Mouse (Mus musculus) Muller cell, postnatal 12 days (primary cell): Measurements from ENCODE around the gene Tnnc1.

ENCODE experiments used
- DNase-seq: peaks from one replicate; pipeline ENCODE4 v3.0.0-alpha.2; 2015; ENCODE audit errors: inconsistent ontology term

Gene Tnnc1

GRCm38 (mm10) chr14:31252091-31252490 is 44.0 kb downstream of the Tnnc1 start:
- no peak for DNase-seq

- no peak for DNase-seq
Observed at GRCm38 (mm10) chr14:31258476-31259050, 50.5 kb downstream of the Tnnc1 start.

DNA sequence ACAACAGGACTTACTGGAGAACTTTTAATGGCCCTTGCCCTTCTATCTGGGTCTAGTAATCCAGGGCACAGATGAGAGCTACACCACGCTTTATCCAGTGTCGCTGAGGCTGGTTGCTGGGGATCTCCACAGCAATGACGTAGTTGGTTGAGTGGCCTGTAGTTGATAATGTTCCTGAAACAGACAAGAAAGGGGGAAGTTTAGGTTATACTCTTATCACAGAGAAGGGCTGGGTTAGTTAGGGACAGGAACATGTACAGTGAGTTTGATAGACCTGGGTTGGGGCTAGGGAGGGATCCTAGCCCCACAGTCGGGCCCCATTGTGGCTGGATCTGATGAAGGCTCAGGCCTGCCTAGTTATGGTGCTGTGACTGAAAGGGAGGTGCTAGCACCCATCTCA is 52.3 kb downstream of the Tnnc1 start:
- DNase-seq, result no peak

DNA sequence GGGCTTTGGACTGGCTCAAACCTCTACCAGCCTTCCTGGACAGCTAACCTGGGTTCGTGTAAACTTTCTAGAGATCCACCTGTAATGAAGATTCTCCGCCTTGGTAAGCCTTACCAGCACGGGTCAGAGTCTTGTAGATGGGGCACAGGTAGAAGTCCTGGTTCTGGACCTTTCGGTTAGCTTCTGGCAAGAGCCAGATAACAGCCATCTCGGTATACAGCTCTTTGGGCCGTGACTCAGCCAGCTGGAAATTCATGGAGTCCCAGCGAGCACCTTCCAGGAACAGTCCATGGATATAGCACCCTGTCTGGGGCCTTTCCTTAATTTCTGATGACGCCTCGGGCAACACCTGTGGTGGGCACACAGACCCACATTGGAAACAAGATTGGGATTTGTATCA is 52.8 kb downstream of the Tnnc1 start:
- DNase-seq, result no peak
